Mouse (Mus musculus) layer of hippocampus, postnatal 36 days (tissue): ENCODE data around the gene Snx5. TPM values are rescaled to one million over a fixed set of nuclear protein-coding genes. Genes with fewer than 3 reads are reported as not detected.

ENCODE experiments used
- DNase-seq, 2 experiments: peaks; one replicate each; pipeline ENCODE4 v3.0.0; 2022
- total RNA-seq, 2 experiments: library from RNA; stranded (reverse); gene quantifications; 2 replicates each; pipeline ENCODE4 v1.2.3; 2021

Snx5 gene
- total RNA-seq, 2 experiments from 2014 or later, result 68.7 to 69.4 TPM

DNA sequence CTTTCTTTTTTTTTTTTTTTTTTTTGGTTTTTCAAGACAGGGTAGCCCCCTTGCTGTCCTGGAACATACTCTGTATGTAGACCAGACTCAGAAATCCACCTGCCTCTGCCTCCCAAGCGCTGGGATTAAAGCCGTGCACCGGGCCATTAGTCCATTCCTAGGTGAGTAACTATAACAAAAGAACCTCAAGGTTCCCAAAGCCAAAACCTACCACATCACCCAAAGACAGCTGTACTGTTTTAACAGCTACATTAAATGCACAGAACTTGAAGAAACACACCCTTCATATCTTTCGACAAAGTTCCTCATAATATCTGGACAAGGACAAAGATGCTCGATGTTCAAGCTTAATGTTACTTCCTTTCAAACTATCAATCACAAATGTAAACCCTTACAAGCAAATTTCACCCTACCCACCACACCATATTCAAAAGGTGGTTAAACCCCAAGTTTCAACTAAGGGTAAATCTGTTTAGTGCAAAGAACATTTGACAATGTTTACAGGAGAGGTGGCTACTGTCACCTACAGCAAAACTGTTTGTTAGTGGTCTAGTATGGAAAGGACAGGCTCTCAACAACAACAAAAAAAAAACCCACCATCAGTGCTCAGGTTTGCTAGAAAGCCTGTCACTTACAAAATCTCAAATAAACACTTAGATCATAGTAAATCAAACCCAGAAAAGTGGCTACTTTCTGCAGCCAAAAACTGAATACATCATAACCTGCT is 3.5 kb downstream of the Snx5 start:
- no peak for DNase-seq

DNA sequence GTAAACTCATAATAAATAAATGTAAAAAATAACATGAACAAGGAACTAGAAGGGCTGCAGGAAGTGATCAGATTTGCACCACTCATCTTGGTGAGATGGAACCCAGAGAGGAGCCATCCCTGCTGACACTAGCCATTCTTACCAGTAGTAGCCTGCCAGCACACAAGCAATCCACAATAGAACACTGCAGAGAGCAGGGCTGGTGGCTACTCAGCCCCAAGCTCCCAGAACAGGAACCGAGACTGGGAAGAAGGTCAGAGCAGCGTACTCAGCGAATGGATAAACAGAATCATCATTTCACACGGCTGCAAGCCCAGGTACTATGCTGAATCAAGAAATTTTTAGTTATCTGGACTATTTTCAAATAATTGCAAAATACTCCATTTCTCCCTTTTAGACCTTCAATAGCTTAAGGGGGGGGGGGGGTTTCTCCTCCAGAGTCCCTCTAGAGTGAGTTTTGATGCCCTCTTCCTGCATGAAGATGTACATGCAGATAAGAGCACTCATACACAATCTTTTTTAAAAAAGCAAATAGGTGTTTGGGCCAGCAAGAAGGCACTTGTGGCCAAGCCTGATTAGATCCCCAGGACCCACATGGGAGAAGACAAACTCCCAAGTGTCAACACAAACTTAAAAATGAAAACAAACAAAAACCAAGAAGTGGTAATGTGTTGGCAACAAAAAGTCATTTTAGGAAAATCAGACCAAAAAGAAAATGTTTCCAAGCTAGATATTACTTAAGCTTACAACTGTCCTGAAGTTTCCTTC is 4.6 kb downstream of the Snx5 start:
- no peak for DNase-seq

DNA sequence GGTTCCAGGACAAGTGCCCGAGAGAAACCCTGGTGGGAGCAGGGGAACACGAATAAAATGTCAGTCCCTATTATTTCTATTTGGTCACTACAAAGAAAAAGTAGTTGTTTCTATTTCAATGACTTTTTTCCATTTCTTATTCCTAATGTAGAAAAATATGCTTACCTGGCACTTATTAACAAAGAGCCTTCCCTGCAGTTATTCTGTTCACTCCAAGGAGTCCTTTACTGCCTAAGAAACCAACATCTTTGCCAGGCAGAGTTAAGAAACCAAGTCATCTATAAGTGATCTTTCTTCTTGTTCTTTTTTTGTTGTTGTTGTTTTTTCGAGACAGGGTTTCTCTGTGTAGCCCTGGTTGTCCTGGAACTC is 5.6 kb downstream of the Snx5 start:
- DNase-seq, result no peak

DNA sequence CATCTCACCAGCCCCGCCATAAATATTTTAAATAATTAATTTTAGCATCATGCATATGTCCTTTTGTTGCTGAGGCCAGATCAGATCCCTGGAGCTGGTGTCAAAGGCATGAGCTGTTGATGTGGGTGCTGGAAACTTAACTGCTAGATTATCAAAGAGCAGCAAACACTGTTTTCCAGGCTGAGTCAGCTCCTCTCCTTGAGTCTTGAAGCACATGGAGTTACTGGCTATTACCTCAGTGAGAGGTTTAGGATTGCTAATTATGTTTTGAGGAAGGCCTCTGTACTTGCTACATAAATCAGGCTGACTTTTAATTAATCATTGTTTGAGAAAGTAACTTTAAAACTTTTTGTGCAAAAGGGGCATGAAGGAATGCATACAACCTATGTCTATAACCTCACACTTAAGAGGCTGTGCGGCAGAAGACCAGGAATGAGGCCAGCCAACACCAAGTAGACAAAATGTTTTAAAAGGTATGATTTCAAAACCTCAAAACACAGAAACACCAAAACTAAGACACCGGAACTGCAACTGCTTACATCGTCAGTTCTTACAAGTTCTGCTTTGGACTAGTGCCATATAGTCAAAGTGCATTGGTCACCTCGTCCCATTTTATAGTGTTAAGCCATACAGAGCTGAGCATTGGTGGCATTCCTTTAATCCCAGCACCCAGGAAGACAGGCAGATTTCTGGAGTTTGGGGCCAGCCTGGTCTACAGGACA is 6.1 kb downstream of the Snx5 start:
- DNase-seq, result no peak

DNA sequence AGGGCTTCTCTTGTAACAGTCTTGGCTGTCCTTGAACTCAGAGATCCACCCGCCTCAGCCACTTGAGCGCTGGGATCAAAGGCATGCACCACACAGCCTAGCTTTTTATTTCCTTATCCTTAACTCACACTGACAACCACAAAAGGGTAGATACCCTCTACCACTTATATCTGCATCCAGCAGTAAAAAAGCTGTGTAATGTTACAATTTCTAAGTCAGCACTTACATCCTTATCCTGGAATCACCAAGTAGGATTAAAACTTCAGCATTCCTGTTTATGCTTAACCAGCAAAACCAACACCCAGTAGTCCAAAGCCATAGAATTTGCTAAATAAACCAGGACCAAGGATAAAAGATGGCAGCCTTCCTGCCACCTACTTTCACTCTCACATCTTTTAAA is 7.9 kb downstream of the Snx5 start:
- DNase-seq, result no peak

DNA sequence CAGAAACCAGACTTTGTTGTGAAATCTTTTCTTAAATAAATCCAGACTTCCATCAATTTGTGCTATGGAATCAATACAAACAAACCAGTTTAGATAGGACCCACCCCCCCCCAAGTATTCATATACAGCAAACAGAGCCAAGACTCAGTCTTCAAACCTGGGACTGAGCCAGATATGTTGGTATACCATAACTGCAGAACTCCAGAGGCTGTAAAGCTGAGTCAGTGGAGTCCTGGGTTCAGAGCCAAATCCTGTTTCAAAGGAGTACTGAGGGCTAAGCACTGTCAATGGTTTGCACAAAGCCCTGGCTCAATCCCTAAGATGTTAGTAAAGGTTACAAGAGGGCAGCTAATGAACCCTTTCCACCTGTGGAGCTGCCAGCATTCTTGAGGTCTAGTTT is 20.6 kb downstream of the Snx5 start:
- DNase-seq, result no peak

DNA sequence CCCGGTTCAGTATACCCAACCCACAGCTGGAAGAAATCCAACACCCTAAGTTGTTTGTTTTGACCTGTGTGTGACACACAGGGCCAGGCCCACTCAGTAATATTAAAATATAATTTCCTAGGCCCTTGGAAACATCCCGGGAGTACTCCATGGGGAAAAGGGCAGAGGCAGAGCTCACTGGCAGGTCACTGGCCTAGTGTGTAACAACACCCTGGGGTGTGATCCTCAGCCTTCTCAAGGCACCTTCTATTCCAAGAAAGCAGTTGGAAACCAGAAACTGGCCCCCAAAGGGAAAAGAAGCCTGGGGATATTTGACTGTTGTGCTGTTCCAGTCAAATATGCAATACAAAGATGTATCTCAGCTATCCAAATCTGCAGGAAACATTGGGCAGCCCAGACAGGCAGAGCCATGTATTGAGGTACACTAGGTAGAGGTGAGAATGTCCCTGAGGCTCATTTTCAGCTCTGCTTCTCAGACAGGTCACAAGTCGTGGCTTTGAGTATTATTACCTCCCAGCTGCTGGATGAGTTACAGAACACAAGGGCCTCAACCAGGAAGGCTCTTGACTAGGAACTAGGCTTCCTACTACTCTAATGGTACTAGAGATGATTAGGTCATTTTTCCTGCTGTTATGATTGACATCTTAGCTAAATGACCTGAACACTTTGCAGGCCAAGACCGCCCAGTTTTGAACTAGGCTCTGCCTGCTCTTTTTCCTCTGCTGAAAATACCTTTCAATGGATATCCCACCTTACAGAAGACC is 21.9 kb downstream of the Snx5 start:
- DNase-seq, result no peak

DNA sequence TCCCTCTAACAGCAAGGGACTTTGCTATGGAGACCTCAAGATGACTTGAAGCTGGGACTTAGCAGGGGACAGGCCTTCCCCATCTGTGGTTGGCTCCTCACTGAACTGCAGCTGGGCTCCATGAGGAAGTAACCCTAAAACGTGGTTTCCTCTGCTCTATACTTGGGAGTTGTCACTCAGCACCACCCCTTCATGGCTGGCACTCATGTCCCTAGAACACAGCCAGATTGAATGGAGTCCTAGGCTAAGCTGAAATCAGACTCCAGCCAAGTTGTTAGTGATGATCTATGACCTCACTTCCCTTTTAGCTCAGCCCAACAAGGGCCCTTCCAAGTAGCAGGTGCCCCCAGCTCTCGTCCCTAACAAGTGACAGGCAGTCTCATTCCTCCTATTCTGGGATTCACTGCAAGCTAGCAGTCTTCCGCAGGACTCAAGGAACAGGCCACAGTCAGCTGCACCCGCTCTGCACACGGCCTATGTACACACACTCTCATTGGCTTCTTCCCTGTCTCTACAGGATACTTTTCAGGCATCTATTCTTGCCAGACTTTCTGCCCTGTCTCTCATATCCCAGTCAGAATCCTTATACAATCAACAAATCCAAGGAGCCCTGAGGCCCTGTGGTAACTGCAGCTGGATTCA is 23.2 kb downstream of the Snx5 start:
- no peak for DNase-seq

DNA sequence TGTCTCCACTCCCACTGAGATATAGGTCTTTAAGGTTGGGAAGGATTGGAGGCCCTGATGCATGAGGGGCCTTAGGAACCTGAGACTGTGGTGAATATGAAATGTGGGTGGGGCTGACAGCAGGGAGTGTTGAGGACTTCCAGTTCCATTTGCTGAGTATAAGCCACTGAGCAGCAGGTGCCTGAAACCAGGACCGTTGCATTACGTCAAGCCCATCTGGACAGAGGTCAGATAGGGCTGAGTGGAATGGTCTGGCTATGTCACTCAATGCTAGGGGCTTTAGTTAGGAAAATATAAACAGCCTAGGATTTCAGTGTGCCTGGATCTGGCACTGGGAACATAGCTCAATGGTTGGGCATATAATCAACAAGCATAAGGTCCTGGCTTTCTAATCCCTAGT is 24.4 kb downstream of the Snx5 start:
- DNase-seq, result no peak

DNA sequence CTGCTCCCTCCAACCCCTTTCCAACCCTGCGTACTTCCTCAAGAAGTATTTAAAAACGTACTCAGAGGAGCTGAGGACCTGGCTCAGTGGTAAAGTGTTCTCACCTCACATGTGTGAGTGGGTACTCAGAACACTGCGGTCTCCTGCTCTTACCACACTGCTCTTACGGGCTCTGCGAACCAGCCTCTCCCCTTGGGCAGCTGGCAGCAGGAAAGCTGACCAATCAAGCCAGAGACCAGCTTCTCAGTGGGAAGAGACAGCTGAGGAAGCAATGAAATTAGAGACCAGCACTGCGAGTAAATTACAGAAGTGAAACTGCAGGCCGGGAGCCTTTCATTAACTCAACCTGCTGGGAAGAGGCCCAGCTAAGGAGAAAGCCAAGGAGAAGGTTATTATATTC is 25.2 kb downstream of the Snx5 start:
- DNase-seq, result peak in 1 of 2 experiments; percentile 16

DNA sequence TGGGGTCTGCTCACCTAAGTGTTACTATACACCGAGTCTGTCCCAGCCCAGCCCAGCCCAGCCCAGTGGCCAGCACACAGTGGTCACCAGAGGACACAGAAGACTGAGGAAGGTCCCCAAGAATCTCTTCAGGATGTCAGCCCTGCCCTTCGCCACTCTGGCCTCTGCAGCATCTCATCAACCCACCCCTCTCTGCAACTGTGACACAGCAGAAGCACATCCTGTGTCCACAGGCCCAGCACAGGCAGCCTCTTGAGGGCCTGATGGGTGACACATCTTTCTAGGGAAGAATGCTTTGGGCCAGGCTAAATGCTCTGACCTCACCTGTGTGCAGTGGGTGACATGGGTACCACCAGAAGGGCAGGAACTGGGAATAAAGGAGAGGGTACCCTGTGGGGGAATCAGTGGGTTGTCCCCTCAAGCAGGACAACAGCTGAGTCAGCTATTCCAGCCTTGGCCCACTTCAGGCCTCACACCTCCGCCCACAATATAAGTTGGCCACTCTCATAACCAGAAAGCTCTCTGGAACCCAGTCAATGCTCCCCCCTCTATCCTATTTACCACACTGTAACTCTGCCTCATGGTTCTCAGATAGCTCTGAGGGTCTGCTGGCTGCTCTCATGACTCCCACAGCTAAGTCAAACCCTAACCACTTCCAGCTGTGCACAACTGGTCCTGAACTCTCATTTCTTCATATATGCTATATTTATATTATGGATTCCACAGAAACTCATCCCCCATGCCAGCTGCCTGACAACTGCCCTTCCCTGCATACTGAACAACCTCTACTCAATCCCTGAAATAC is 30.4 kb downstream of the Snx5 start:
- no peak for DNase-seq

DNA sequence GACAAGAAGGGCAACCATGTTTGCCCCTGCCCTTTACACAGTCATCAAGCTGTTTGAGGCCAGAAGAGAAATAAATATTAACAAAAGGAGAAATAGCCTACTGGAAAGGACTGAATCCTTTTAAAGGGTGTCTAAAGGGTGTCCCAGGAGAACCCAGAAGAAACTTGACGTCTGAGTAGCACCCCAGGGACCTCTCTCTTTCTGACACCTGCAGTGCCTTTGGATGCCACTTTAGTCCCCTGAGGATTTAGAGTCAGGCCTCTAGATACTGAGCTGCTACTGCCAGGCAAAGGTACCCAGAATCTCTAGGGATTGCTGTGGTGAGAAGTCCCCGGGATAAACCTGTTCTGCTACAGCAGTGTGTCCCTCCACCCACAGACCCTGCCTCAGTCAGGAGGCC is 31.4 kb downstream of the Snx5 start:
- no peak for DNase-seq

DNA sequence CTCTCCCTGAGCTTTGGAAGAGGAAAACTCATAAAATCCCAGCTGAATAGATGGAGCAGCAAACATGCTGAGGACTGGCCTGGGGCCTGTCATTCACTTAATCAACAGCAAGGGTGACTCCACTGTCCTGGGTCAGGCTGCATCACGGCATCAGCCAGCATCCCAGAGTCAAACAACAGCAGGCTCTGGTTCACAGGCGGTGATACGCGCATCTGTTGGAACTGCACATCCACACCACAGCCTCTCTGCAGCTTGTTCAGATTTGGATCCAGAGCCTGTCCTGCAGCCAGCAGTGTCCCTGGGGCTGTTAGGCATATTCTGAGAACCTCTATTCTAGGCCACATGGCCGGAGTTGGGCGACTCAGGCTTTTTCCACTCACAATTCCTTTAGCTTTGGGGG is 32.4 kb downstream of the Snx5 start:
- no peak for DNase-seq

DNA sequence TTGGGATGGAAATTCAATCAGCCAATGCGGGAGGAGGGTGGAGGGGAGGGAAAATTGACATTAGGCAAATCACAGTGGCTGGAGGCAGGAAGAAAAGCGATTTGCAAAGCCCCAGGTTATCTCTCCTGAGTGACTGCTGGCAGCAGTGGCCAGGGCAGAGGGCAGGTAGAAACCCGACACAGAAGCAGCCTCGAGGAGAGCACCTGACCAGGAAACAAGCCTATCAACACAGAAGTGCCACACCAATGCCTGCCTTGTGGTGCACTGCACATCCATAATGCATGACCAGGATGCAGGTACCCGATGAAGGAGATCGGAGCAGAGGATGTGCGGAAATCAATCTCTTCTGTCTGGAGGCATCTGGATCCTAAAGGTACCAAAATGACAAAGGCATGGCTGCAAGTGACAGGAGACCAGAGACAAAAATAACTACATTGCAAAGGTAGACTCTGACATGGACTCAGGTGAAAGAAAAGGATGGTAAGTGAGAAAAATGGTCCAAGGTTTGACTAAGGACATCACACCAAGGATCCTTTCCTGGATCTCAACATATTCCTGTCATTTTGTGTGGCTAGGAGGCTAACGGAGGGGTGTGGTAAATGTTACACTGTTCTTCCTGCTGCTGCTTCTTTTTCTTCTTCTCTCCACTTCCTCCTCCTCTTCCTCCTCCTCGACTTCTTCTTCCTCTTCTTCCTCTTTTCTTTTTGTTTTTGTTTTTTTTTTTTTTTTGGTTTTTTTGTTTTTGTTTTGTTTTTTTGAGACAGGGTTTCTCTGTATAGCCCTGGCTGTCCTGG is 33.7 kb downstream of the Snx5 start:
- DNase-seq, result no peak

DNA sequence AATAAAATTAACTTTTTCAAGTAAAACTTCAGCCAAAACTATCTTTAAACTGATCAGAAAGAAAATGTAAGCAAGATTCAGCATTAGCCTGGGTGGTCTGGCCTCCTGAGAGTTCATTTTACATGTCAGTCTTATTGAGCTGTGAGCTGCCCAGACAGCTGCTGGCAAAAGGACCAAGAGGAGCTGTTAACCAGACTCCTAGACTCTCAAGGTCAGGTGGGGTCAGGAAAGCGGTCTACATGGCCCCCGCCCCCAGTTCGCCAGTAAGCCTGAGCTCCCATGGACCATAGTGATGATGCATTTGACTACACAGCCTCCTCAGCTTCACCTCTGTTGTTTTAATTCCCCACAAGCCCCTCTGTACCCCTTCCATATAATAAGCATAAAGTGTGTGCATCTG is 34.9 kb downstream of the Snx5 start:
- no peak for DNase-seq

DNA sequence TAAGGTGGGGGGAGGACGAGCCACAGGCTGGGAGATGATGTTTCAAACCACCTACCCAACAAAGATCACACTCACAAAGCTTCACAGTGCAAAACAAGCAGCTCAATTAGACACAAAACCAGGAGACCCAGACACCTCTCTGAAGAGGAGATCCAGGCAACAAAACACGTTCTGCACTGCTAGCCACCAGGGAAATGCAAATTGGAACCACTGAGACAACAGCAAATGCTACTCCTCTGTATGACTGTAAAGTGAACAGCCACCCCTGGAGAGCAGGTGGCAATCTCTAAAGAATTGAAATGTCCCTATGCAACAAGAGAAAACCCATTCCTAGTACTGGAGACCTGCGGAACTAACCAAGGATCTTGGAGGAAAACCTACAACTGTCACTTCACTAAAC is 37.2 kb downstream of the Snx5 start:
- no peak for DNase-seq

DNA sequence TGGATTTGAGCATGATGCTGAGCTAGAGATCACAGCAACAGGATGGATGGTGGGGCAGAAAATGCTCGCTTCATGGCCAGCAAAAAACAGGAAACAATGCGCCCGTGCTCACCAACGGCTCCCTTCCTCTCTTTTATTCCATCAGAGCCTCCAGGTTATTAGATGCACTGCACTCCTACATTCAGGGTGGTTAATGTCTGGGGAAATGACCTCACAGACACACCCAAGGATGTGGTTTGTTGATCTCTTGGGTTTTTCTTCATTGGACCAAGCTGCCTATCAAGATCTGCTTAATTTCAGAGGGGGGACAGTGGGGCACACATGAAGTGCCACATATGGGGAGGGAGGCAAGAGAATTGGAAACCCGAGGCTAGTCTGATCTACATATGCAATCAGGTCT is 39.6 kb downstream of the Snx5 start:
- no peak for DNase-seq

DNA sequence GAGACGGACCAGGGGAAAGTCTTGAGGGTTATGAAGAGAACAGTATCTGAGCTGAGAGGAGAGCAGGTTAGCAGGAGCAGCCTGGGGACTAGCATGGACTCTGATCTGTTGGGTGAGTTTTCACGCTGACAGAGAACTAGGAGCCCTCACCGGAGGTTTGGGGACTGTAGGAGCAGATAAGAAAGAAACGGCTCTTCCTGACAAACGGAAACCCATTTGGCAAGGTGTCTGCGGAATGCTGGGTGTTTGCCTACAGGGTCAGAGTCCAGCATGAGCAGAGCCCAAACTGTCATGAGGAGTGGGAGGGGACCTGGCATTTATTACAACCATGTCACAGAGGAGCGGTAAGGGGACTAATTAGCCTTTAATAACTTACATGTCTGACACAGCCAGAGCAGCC is 40.2 kb downstream of the Snx5 start:
- DNase-seq, result no peak

DNA sequence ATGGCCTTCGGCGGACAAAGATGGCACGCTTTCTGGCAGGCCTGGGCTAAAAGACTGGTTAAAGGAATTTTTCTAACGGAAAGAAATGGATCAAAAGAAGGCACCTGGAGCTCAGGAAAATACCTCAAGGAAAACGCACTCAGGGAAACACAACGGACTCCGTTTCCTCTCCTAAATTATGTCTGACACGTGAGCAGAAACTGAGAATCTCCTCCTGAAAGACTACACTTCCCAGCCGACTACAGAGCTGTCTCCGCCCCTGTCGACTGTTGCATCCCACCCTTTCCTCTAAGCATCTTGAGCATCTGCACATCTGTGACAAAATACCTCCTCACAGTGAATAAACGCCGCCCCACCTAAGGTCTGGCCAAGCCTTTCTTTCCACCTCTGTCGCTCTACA is 41.1 kb downstream of the Snx5 start:
- no peak for DNase-seq

DNA sequence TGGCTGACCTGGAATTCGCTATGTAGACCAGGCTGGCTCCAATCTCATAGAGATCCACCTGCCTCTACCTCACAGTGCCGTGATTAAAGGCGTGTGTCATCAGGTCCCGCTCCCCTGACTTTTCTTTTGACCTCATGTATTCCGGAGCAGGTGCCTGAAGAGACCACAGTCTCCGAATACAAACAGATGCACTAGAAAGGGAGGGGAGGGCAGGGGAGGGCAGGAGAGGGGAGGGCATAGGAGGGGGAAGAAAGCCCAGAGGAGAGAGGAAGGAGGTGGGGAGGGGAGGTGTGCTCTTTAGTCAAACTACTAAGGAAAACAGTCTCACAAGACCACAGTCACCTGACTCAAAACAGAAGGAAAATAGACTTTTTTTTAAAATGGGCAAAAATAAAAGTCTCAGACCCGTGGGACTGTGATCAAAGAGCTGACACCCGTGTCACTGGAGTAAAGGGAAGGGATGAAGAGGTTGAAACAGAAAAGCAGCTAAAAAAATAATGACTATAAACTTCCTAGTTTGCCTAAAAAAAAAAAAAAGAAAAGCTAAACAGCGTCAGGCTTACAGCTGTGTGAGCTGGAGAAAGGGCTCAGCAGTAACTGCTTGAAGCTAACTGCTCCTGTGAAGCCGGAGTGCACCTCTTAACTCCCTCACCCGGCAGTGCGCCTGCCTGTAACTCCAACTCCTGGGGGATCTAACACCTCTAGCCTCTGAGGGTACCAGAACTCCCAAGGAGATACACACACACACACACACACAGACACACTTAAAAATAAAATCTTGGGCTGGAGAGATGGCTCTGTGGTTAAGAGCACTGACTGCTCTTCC is 42.0 kb downstream of the Snx5 start:
- no peak for DNase-seq
